Mouse (Mus musculus) layer of hippocampus, postnatal 10 days (tissue): ENCODE data around the gene Ldhal6b. TPM values are rescaled to one million over a fixed set of nuclear protein-coding genes. Genes with fewer than 3 reads are reported as not detected.
A peak's percentile ranks its signal among the peaks of the same experiment; 100 is the strongest.
"Not testable (repeated sequence)": the region's sequence is repeated elsewhere in the genome, so short reads cannot be mapped to it uniquely, and the experiment has no call there.

Experiments used
- DNase-seq, 2 experiments: peaks; one replicate each; pipeline ENCODE4 v3.0.0; 2021; ENCODE audit warnings: low spot score in 2 of 2
- long read RNA-seq: library from polyadenylated mRNA; stranded (forward); transcript quantifications from one replicate; pipeline ENCODE4 v2.0.0, GENCODE M21; 2023
- total RNA-seq, 2 experiments: library from RNA; stranded (reverse); gene quantifications; 2 replicates each; pipeline ENCODE4 v1.2.3; 2021

Gene Ldhal6b
- 1 to 10 TPM; 1.2 to 1.6 TPM for total RNA-seq
- long read RNA-seq = 0 reads

DNA sequence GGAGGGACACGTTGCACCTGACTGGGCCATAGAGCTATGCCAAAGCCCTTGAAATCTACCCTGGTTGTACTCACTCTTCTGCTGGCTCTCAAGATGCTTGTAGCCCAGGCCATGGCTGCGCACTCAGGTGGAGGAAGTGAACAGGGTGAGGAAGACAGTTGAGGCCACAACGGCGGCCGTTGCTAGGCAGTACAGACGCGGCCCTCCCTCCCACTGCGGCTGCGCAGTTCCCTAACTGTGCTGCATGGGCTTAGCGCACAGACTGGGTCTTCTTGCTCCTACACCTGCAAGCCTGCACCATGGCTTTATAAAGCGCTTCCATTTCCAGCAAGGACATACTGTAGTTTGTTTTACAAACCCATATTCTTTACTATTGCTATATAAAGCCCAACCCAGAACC is at the start of gene Ldhal6b:
Gene Ldhal6b (minus strand): TSS at position 223 of the 400 bp plus-strand sequence.
- DNase-seq = no peak

DNA sequence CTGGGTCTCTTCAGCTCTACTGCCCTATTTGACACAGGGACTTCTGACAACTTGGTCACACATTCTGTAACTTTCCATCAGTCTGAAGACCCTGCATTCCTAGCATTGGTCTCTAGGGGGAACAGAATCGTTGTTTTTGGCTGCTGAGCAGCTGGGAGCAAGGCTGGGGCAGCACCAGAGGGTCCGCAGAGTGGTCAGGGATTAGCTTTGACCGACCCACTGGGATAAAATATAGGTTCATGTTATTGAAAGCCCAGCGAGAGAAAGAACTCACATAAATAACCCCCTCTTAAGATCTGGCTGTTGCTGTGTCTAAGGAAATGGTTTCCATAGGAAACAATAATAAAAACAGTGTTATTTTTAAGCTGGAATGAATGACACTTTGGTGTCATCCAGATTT is 48.6 kb upstream of the Ldhal6b start:
- DNase-seq = no peak

DNA sequence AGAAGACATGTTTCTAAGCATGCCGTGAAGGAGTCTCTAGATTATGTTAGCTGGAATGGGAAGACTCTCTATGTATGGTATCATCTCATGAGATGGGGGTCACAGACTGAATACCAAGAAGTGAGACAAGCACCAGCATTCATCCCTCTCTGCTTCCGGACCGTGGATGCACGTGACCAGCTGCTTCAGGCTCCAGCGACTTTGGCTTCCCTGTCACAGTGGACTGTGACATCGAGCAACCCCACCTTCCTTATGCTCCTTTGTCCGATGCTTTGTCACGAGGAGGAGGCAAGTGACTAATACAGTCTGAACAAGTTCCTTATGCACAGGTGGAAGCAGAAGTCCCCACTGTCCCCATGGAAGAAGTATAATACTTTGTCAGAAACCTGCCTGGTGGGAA is 48.2 kb upstream of the Ldhal6b start:
- DNase-seq = no peak

DNA sequence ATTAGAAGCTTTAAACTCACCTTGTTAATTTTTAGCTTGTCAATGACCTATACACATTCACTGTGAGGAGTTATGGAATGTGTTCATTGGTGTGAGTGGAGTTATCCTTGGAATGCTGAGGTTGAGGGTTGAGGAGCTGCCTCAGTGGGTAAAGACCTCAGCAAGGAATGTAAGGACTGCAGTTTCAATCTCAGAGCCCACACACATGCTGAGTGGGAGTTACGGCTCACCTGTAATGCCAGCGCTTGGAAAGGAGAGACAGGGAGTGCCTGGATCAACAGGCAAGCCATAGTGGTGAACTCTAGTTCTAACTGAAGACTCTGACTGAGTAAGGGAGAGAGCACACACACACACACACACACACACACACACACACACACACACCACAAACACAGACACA is 45.3 kb upstream of the Ldhal6b start:
- no peak for DNase-seq

DNA sequence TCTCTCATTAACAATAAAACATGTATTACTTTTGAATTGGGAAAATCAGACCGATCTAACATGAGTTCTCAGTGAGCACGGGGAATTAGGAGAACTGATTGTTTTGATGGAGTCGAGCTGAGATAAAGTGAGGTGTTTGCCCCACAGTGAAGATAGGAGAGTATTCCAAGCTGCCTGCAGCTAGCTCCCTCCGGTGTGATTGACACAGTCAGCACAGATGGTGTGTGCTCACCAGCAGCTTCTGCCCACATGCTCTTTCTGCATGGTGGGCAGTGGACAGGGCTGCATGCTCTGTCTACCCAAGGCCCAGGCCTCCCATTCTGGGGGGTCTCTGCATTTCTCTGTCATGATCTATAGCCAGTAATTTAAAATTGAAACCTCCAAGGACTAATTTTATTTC is 35.1 kb upstream of the Ldhal6b start:
- no peak for DNase-seq

DNA sequence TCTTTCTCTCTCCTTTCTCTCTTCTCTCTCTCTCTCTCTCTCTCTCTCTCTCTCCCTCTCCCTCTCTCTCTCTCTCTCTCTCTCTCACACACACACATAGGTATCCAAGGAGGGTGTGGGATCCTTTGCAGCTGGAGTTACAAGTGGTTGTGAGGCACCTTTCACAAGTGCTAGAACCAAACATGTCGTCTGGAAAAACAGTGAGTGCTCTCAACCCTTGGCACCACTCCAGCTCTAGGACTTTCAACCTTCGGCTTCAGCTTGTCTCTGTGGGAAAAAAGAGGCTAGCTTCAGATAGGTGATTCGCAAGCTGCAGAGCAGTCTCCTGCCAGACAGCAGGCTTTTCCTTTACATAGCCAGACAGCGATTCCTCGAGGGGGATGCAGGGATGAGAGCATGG is 25.2 kb upstream of the Ldhal6b start:
- DNase-seq = no peak

DNA sequence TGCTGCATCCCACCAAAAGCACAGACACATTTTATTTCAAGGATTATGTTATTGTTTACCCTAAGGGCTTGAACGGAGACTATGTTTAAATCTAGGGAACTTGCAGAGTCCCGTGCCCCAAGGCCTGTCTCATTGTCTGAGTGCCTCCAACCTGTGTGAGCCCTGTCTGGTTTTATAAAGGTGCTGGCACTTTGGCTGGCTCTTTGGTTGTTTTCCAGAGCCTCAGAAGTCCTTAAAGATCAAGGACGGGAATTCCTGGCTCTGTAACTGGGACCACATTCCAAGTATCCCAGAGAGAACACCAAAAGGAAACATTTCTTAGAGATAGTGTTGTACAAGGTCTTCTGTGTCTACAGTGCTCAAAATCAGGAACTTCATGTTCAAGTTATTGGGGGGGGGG is 24.7 kb upstream of the Ldhal6b start:
- no peak for DNase-seq

DNA sequence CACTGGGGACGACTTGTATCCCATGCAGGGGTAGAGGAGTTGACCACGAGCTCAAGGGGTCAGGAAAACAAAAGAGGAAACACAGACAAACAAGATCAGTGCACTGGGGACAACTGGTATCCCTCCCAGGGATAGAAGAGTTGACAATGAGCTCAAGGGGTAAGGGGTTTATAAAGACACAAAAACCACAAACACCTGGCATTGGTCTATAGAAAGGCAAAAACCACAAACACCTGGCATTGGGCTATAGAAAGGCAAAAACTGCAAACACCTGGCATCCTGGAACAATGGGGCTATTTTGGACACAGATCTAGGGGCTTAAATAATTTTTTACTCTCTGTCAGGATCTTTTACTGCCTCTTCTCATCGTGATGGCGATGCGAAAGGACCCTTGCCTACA is 23.8 kb upstream of the Ldhal6b start:
- DNase-seq = not testable (repeated sequence)

DNA sequence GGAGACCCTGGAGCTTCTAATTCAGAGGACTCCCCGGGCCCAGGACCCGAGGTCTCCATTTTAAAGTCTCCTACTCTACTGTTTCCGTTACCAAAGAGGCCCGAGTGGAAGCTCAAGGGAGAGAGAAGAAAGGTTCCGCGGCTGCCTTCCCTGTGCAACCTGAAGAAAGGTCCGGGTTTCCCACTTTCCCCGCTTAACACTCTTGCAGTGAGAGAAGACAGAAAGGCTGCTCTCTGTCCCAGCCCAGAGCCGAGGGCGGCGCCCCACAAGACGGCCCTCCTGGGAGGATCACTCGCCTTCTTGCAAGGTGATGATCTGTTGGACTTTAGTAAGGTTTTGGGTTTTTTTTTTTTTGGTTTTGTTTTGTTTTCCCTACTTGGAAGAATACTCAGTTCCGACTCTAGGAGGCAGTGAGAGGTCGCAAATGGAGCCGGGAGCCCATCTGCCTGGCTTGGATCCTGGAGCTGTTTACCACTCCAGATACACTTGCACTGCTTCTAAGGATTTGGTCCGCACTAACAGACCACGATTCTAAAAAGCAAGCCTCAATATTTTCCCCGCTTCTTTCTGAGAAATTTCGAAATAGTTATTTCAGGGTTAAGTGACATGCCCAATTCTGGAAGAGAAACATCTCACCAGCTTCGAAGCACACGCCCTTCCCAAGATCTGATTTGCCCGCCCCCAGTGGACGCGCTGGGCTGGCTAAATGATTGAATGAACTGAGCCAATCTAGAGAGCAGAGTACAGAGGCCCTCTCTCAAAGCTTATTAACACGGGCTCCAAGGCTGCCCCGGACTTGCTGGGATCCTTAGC is 21.8 kb upstream of the Ldhal6b start, which contains the start of gene Tmem242:
Gene Tmem242 (minus strand): TSS at position 101 of the 813 bp plus-strand sequence.
- DNase-seq = peak; percentile 97 to 98

DNA sequence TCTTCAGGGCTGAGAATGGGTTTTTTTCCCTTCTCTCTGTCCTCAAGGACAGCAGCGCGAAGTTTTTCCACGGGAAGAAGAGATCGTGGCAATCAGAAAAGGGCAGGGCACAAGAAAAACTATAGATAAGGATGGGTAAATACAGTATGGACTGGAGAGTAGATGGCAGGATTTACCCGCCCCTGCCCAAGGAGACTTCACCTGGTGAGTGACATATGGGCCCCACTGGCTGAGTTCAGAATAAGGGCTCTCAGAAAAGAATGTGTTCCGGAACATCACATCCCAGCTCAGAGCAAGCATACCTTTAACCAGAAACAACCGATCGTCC is 21.2 kb upstream of the Ldhal6b start:
- DNase-seq = no peak

DNA sequence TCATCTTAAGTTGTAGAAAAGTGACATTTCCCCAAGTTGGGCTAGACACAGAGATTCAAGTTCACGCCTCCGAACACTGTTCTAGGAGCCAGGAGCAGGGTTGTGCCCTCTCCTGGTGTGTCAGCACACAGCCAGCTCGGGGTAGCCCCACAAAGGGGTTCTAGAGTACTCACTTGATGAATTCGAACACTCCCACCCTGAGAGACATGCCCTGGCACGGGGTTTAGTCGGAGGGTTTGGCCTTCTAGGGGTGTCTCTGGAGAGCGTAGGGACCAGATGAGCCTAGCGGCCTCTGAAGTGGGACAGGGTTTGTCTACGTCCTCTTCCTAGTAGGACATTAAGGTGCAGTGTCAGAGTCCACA is 11.2 kb upstream of the Ldhal6b start:
- no peak for DNase-seq

DNA sequence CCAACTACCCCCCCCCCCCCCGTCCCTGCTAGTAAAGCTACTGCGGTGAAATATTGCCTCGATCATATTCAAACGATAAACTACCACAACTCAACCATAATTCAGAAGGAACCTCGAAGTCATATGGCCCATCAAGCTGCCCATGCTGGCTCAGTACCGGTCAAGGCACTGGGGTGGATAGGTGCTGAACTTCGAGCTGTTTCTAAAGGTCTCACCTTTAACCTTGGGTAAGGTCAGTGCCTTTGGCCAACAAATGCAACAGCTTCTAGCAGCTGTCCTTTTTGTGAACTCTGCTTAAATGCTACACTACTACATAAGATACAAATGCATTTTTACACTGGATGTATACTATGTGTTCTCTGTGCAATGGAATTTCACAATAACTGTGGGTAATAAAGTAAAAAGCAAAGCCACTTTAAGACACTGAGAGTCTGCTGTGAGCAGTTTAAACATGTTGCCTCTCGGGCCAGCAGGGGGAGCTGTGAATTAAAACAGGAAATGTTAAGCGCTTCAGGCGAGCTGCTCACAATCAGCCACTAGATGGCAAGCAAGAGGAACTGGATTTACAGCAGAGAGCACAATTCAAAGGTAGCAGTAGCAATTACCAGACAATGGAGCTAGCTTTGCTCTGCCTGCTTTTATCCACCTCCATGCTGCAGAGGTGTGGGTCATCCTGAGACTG is 10.7 kb upstream of the Ldhal6b start:
- peak; percentile 95 to 96 for DNase-seq

DNA sequence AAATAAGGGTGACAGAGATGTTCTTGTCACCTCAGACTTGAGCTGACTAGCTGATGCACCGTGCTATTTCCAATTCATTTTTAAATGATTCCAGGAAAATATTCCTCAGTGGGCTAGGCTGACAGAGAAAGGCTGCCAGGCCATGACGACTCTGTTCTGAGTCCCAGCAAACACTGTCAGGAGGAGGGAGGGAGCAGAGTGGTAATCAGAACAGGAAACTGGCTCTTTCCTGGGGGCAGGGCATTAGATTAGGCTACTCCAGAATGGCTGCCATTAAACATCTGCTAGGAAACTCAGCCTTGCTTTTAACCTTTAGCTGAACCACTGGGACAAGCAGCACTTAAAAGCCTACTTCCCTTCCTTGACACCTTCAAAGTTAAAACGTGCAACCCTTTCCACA is 6.6 kb upstream of the Ldhal6b start:
- no peak for DNase-seq

DNA sequence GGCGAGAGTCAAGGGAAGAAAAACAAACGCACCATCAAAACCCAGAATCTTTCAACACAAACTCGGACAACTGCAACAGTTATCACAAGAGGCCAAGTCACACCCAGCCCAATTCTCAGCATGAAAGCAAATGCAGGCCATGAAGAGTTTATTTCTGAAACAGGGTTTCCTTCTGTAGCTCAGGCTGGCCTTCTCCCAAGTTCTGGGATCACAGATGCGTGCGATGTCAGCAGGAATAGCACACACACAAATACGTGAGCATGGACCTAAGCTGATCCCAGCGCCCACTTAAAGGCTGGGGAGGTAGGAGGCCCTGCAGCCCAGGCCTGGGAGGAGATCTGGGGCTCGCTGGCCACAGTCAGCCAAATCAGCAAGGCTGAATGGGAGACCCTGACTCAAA is 5.6 kb upstream of the Ldhal6b start:
- no peak for DNase-seq

DNA sequence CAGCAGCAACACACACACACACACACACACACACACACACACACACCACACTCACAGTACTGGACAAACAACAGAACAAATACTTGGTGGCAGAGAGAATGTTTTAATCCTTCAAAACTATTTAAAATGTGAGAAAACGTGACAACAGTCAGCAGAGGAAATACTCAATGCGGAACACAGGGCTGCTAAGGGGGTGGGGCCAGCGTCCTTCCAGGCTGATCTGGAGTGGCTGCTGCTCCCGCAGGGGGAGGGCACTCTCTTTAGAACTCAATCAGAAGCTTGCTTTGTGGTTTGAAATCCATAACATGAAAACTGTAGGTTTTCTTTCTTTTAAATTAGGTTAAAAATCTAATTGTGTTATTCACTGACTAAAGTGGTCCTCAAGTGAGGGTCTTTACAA is 3.3 kb upstream of the Ldhal6b start:
- DNase-seq = no peak

DNA sequence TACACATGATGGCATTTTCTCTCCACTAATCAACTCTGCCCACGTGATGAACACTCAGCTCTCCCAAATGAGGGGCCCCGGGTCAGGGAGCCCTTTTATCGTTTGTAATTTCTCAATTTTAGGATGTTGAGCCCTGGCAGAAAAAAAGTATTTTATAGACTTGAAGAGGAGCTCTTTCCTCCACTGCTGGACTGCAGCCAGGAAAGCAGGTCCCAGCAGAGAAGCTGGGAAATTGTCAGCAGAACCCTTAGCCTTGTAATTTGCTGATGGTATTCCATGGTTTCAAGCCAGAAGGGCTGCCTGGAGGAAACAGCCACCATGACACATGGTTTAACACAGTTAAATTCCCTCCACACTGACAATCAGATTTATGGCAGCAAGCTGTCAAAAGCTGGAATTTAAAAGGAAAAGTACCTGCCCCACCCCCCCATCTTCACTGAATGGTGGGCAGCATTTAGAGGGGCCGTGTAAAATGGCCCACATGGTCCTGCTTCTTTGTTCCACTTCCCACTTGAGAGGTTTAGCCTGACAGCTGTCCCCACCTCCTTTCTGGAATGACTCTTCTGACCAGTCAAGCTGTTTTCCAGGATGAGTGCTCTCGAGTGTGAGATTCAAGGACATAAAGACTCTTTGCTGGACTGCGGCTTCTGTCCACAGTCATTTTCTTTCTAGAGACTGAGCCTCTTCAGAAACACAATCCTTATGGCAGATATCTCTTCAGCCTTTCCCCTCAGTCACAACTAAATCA is 1.4 kb upstream of the Ldhal6b start:
- DNase-seq = no peak

DNA sequence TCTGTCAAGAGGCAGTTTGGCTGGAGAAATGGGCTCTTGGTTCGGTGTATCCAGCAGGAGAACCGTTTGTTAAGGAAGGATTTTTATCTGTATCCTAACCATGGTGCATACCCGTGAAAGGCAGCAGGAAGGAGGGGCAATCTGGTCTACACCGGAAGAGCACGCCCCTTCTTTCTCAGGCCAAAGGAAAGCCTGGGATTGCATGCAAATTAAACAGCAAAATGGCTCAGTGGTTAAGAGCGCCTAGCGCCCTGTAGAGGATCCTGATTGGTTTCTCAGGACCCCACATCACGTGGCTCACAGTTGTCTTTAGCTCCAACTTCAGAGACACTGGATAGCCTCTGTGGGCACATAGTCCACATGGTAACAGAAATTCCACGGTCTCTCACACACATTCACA is 489 bp upstream of the Ldhal6b start:
- no peak for DNase-seq

DNA sequence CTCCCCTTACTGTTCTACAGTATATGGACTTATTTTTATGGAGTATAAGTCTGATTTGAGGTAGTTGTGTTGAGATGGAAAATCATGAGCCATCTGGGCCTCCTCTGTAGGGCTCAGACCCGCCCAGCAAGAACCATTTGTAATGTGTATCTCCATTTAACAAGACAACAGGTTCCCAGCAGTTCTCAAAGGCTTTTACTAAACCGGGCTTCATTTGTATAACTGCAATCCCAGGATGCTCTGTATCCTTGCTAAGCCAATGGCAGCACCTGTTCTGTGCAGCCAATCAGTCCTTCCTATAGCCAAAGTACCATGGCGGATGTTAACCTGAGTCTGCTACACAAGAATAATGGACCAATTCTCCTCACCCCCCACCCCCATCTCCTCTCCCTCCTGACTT is 2.0 kb downstream of the Ldhal6b start:
- no peak for DNase-seq

DNA sequence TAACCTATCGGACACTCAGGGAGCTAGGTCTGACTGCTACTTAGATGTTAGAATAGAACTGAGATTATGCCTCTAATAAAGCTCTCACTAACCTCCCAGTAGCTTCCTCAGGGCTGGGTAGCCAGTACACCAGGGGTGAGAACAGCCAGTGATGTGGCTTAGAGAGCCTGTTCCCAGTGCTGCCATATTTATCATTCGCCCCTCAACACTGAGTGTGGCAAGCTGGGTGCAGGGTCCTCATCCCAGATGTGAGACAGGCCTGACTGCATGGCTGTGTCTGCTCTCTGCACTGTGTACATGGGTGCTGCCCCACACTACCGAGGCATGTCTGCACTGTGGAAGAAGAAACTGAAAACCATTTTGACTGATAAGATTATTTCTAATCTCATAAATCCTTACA is 4.5 kb downstream of the Ldhal6b start:
- DNase-seq = no peak

DNA sequence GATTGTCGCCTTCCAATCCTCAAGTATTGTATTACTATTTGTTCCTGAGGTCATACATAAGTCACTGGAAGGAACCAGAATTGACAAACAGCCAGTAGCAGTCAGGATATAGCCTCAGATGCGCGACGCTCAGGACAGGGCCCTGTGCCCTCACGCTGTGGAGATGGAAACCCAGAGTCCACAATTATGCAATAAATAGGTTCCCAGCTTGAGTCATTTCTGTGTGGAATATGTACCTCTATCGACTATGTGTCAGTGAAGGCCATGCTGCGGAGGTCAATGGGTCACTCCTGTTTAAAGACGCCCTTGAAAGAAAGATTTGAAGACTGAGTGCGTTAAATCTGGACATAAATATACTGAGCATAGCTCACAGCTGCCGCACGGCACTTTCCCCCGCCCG is 5.2 kb downstream of the Ldhal6b start:
- no peak for DNase-seq

DNA sequence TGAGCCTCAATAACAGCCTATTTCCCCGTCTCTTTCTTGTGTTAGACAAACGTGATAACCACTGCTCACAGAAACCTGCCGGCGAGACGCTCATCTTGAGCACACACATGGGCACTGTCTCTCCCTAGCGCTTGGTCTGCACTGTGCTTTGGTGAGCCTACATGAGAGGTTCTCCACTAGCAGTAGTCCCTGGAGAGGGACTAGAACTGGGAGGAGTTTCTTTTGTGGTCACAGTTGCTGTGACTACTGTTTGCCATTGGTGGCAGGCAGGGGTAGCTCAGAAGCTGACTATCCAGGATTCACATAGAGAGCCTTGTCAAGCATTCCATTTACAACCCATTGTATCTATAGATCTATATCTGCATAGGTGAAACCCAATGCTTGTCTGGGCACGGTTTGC is 5.8 kb downstream of the Ldhal6b start:
- no peak for DNase-seq

DNA sequence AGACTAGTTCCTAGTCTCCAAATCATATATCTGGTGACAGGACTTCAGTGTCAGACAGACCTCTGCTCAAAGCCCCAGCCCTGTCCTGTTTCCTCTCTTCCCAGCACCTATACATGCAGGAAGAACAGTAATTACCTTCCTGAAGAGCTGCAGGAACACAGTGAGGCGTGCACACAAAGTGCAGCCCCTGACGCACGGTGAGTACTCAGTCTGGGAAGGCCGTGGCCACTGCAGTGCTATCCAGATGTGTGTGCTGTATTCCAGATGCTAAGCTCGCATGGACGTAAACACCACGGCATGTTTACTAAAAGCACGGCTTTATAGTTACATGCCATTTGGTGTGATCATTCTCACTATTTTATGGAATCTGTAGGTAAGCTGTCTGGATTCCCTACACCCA is 6.3 kb downstream of the Ldhal6b start:
- no peak for DNase-seq
